Mouse (Mus musculus) heart, adult 2 months (tissue): Measurements from ENCODE around the gene Smg6. TPM values are rescaled to one million over a fixed set of nuclear protein-coding genes. Genes with fewer than 3 reads are reported as not detected.

ENCODE experiments used
- DNase-seq, 2 experiments: peaks; one replicate each; pipeline ENCODE4 v3.0.0; 2021
- H3K27ac ChIP-seq: fragments of 200-600 bp; 2 replicates; pipeline ENCODE4 v1.8.1; 2022
- H3K27me3 ChIP-seq: fragments of 200-500 bp; 2 replicates; pipeline ENCODE4 v1.6.1; 2012; ENCODE audit warnings: mild to moderate bottlenecking, low read length, inconsistent platforms, mixed read lengths; ENCODE audit not compliant: control insufficient read depth, insufficient read depth
- H3K36me3 ChIP-seq: fragments of 200-500 bp; 2 replicates; pipeline ENCODE4 v1.6.1; 2012; ENCODE audit warnings: low read length, inconsistent platforms; ENCODE audit not compliant: control insufficient read depth, insufficient read depth
- H3K4me1 ChIP-seq: fragments of 200-500 bp; 2 replicates; pipeline ENCODE4 v1.6.1; 2011; ENCODE audit warnings: low read length; ENCODE audit not compliant: control insufficient read depth, insufficient read depth
- H3K4me3 ChIP-seq: fragments of 200-600 bp; 2 replicates; pipeline ENCODE4 v1.8.1; 2022
- H3K79me2 ChIP-seq: fragments of 200-500 bp; replicated peaks from 2 replicates; pipeline ENCODE4 v1.6.1; 2012; ENCODE audit warnings: mild to moderate bottlenecking, inconsistent platforms, low read length, moderate library complexity, mixed read lengths; ENCODE audit not compliant: control insufficient read depth, insufficient read depth
- H3K9ac ChIP-seq: fragments of 200-500 bp; 2 replicates; pipeline ENCODE4 v1.6.1; 2012; ENCODE audit warnings: low read depth, mild to moderate bottlenecking, control low read depth, inconsistent platforms, low read length, mixed read lengths
- CTCF ChIP-seq: fragments of 200-600 bp; IDR thresholded peaks from 2 replicates; pipeline ENCODE4 v1.8.1; 2022; ENCODE audit warnings: antibody characterized with exemption, mild to moderate bottlenecking, moderate library complexity
- EP300 ChIP-seq: fragments of 200-500 bp; IDR thresholded peaks from 2 replicates; pipeline ENCODE4 v1.6.1; 2011; ENCODE audit warnings: low read depth, low read length, control low read depth; ENCODE audit not compliant: insufficient read depth
- POLR2A ChIP-seq: fragments of 200-500 bp; IDR thresholded peaks from 2 replicates; pipeline ENCODE4 v1.6.1; 2011; ENCODE audit warnings: mild to moderate bottlenecking, low read depth, low read length, control low read depth; ENCODE audit not compliant: insufficient read depth
- WGBS: fragments of 180-500 bp; shearing (Covaris S2); methylation state at CpG from one replicate; pipeline ENCODE4 v1.1.7; 2018; 5-methylcytosine and 5-hydroxymethylcytosine counted together
- intact Hi-C: fragments of 180-260 bp; cut with DNase I; formaldehyde crosslinking; loops from one replicate; pipeline ENCODE4 v1.15.1; 2025
- polyA plus RNA-seq: library from polyadenylated mRNA; depleted of rRNA; stranded (reverse); fragments of >200 nt; gene quantifications from 2 replicates; pipeline ENCODE4 v1.2.3, GENCODE M21; 2012
- total RNA-seq, 2 experiments: library from RNA; stranded (reverse); gene quantifications; 2 replicates each; pipeline ENCODE4 v1.2.3; 2021

The Smg6 gene
- total and polyA plus RNA-seq, 3 experiments: 17.8 to 19.5 (median 18.1) TPM

- Histone ChIP-seq H3K9ac (no peak overlapping the region), H3K36me3 (no peaks in the 10 kb centered on the region), H3K27ac (peak overlapping the region; percentile 88), H3K79me2 (no peaks in the 10 kb centered on the region), H3K4me3 (peak overlapping the region; percentile 79), H3K27me3 (no peaks in the 10 kb centered on the region), H3K4me1 (peaks cover 7% of the 10 kb centered on the region)
- no peak for DNase-seq
- TF ChIP-seq EP300 (no peak), CTCF (no peak), POLR2A (no peak)
- WGBS: 50% methylated on average over 12 of the region's 12 CpGs
- intact Hi-C loops: loop anchor here (1.0 to 5.0 kb wide), 2 partner anchors 113 to 251 kb away; partner anchors contain the start of genes Smg6 and Srr
These were observed 252.4 kb downstream of the Smg6 start for GRCm38 (mm10) chr11:75178011-75178410.

GRCm38 (mm10) chr11:75178672-75179208 is 253.1 kb downstream of the Smg6 start, which contains the start of gene Ovca2:
TSS of gene Ovca2 (minus strand) at chr11:75178835.
- peak; percentile 91 for DNase-seq
- Histone ChIP-seq H3K36me3 (no peaks in the 10 kb centered on the region), H3K4me3 (peak within 1 kb of the TSS; percentile 79), H3K27ac (peak within 1 kb of the TSS; percentile 88), H3K27me3 (no peaks in the 10 kb centered on the region), H3K9ac (peak within 1 kb of the TSS; percentile 87), H3K4me1 (peaks cover 5% of the 10 kb centered on the region), H3K79me2 (no peaks in the 10 kb centered on the region)
- WGBS: 1% methylated on average over 33 of the region's 33 CpGs
- TF ChIP-seq CTCF (no peak; the same call in 1 of the 2 replicates), EP300 (0 out of 2 replicates have a peak, but pooled peaks have one; percentile 7), POLR2A (peak; percentile 81)
- intact Hi-C loops: loop anchor here (1.0 to 5.0 kb wide), 2 partner anchors 113 to 251 kb away; partner anchors contain the start of genes Smg6 and Srr

- intact Hi-C loops: loop anchor here (5.0 kb wide), 1 partner anchor 388 kb away; no protein-coding TSS in a partner anchor
- Histone ChIP-seq H3K27me3 (no peaks in the 10 kb centered on the region), H3K36me3 (no peaks in the 10 kb centered on the region), H3K79me2 (no peaks in the 10 kb centered on the region), H3K4me3 (no peak overlapping the region), H3K9ac (no peak overlapping the region), H3K27ac (no peak overlapping the region), H3K4me1 (peaks cover 4% of the 10 kb centered on the region)
- WGBS: 80% methylated on average over 2 of the region's 2 CpGs
- TF ChIP-seq POLR2A (no peak), EP300 (no peak), CTCF (no peak)
- DNase-seq: peak in 1 of 2 experiments; percentile 12
These were observed 258.4 kb downstream of the Smg6 start for GRCm38 (mm10) chr11:75183917-75184570.

DNA sequence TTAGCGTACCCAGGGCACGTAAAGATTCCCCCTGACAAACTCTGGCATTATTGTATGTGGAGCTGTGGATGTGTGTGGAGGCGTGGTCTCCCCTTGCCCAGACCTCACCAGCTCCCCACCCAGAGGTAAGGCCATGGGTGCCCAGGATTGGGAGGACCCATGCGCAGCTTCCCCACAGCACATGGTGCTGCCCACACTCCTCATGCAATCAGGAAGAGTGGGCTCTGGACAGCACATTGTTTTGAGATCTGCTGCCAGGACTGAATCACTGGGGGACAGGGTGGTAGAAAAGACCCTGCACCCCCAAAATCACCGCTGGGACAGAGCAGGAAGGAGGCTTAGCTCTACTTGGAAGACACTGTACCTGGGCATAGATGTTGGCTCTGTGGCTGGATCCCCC is 258.9 kb downstream of the Smg6 start:
- WGBS: 94% methylated on average over 5 of the region's 5 CpGs
- Histone ChIP-seq H3K9ac (no peak overlapping the region), H3K4me1 (peaks cover 2% of the 10 kb centered on the region), H3K36me3 (no peaks in the 10 kb centered on the region), H3K27ac (no peak overlapping the region), H3K79me2 (no peaks in the 10 kb centered on the region), H3K4me3 (no peak overlapping the region), H3K27me3 (no peaks in the 10 kb centered on the region)
- TF ChIP-seq CTCF (no peak), POLR2A (no peak), EP300 (no peak)
- intact Hi-C loops: loop anchor here (5.0 kb wide), 1 partner anchor 388 kb away; no protein-coding TSS in a partner anchor
- no peak for DNase-seq

DNA sequence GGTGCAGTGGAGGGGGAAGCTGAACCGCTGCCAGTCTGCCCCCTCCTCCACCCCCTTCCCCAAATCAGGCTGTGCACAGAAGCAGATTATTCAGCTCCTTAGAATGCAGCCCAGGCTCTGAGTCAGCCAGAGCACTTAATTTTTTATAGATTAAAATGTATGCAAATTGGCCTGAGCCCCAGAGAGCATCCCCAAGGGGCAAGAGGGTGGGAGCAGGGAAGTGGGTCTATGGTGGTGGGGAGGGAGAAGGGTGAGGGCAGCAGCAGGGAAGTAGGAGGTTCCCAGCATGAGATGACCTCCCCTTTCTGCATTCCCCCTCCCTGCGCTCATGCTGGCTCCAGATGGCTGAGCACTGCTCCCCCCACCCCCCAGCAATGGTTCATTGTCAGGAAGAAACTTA is 259.4 kb downstream of the Smg6 start:
- intact Hi-C loops: loop anchor here (5.0 kb wide), 1 partner anchor 387 kb away; no protein-coding TSS in a partner anchor
- DNase-seq: no peak
- no peak overlapping the region for H3K9ac ChIP-seq

More for the DNA sequence above, 259.4 kb downstream of the Smg6 start:
- H3K27ac ChIP-seq: no peak overlapping the region
- H3K36me3 ChIP-seq: no peaks in the 10 kb centered on the region
- TF ChIP-seq EP300 (no peak), POLR2A (no peak), CTCF (no peak)
- WGBS: 72% methylated on average over 2 of the region's 2 CpGs
- H3K4me1 ChIP-seq: peaks cover 3% of the 10 kb centered on the region
- H3K27me3 ChIP-seq: no peaks in the 10 kb centered on the region
- H3K4me3 ChIP-seq: no peak overlapping the region
- H3K79me2 ChIP-seq: no peaks in the 10 kb centered on the region
